Mouse (Mus musculus): ENCODE data around the gene Prkar2b. TPM values are rescaled to one million over a fixed set of nuclear protein-coding genes. Genes with fewer than 3 reads are reported as not detected.
A peak's percentile ranks its signal among the peaks of the same experiment; 100 is the strongest.

The Prkar2b gene
- total RNA-seq, 2 experiments from 2014 or later, result 2.0 to 3.1 TPM

DNA sequence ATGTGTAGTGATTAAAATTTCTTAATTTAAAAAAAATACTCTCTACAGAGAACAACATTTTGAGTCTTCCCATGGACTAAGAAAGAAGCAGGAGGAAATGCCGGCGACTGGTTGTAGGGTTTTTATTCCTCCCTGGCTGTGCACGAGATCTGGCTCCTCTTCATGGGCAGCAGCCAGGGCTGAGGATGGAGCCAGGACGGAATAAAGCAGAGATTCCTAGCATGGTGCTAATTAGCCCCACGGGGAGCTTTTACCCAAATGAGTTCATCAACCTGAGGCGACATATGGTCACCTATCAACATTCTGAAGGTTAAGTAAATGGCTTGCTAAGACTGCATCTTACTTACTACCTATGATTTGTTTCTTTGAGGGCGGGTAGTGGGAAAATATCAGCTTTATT, 77.9 kb downstream of the Prkar2b start:
- DNase-seq, result no peak
- intact Hi-C loops (cut with DNase I; ENCODE audit: low total_unique reads), result no loop called here

DNA sequence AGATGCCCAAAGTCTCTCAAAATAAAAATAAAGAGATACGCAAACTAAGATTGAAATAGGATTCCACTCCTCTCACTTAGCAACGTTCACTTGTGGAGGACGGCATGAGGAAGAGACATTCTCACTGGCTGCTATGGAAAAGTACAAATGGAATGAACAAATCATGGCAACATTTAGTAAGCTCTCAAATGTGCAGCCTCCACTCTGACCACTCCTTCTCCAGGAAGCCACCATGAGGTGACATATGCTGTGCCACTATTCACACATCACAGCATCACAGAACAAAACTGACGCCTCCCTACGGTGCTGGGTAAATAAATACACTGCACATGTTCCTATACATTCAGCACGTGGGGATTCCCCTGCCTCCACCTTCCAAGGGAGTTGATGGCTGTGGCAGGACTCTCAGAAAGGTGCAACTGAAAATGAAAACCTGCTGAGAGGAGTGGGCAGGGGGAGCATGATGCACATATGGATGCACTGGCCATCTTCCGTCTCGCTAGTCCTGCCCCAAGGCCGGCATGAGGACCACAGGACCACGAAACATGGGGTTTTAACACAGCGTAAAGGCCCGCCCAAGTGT, 83.4 kb downstream of the Prkar2b start:
- intact Hi-C loops (cut with DNase I; ENCODE audit: low total_unique reads), result loop anchor here (10.0 kb wide), 1 partner anchor 87 kb away; the partner anchor contains the start of gene Prkar2b
- DNase-seq, result no peak

DNA sequence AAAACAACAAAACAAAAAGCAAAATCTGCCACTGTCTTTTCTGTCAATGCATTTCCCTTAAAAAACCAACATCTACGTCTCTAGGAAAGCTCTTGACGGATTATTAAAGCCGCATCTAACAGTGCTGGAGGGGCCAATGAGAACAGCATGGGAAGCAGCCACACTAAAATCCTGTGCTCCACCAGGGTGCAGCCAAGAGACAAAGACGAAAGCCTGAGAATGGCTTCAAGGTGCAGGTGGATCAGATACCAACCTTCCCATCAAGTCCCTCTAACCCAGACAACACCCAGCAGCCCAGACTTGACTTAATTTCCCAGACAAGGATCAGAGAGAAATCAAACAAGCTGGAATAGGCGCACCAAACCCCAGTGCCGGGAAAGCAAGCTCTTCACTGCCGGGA, 84.6 kb downstream of the Prkar2b start:
- DNase-seq, result no peak
- intact Hi-C loops (cut with DNase I; ENCODE audit: low total_unique reads), result loop anchor here (10.0 kb wide), 1 partner anchor 88 kb away; the partner anchor contains the start of gene Prkar2b

DNA sequence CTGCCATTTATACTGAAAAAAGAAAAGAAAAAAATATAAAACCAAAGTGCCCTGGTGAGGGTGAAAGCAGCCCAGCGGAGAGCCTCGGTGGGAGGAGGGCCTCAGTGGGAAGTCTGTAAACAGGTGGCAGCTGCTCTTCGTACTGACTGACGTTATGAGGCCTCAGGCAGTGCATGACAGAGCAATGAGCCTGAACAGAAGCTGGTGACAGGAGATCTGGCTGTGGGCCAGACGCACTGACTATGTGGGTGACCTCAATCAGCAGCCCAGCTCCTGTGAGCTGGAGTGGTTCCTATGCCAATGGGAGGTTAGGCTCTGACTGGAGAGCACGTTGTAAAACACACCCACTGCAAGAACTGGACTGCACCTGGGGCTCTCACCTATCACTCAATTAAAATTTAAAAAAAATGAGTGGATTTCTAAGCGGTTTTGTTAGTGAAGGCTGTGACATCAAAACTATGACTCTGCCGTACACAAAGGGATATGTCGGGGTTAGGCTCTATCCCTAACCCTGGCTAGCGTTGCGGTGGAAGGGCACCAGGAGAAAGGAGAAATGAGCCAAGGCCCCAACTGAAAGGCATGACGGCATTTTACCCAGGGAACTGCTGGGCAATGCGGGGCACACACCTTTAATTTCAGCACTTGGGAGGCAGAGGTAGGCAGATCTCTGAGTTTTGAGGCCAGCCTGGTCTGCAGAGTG, 87.5 kb downstream of the Prkar2b start:
- intact Hi-C loops (cut with DNase I; ENCODE audit: low total_unique reads), result loop anchor here (2.0 to 10.0 kb wide), 2 partner anchors 91 to 267 kb away; partner anchors contain the start of gene Prkar2b
- DNase-seq, result peak; percentile 69

DNA sequence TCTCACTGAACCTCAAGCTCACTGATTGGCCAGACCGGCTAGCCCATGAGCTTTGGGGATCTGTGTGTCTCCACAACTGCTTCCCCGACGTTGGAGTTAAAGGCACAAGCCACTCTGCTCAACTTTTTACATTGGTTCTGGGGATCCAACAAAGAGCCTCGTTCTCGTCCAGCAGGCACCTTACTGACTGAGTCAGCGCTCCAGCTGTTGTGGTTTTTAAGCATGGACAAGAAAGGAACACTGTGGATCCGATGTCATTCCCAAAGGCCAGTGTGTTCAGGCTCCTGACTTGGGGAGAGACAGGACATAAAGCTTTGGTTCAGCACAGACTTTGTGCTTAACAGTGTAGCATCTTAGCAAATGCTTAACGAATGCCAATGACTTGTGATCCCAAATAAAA, 89.5 kb downstream of the Prkar2b start:
- intact Hi-C loops (cut with DNase I; ENCODE audit: low total_unique reads), result loop anchor here (10.0 kb wide), 1 partner anchor 93 kb away; the partner anchor contains the start of gene Prkar2b

DNA sequence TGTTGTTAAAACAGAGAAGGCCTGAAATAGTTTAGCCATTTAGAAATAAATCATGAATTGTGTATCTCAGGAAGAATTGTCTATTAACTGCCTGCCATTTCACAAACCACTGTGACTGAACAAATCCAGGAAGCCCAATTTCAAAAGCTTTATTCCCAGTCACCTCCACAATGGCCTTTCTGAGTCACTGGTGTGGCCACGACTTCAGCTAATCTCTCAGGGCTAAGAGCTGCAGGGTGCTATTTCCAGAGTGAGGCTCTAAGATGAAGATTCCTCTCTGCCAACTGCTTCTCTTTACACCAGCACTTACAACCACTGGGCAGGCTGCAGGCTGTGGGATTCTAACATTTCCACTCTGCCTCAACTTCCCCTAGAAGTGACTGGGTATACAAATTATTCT, 92.0 kb downstream of the Prkar2b start:
- intact Hi-C loops (cut with DNase I; ENCODE audit: low total_unique reads), result loop anchor here (2.0 kb wide), 1 partner anchor 174 kb away; no protein-coding TSS in a partner anchor
- no peak for DNase-seq

More for the DNA sequence above, 89.5 kb downstream of the Prkar2b start:
- no peak for DNase-seq

DNA sequence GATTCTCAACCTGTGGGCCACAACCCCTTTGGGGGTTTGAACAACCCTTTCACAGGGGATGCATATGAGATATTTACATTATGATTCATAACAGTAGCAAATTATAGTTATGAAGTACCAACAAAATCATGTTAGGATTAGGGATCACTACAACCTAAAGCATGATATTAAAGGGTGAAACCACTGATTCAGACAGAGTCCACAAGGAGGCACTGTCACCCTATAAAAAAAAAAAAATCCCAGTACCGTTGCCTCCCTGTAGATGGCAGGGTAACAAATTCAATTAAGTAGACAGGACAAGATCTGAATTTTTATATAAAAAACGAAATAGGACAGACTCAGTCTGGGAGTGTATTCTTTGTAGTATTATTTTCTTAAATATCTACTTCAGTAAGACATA, 93.6 kb downstream of the Prkar2b start:
- DNase-seq, result no peak
- intact Hi-C loops (cut with DNase I; ENCODE audit: low total_unique reads), result no loop called here

DNA sequence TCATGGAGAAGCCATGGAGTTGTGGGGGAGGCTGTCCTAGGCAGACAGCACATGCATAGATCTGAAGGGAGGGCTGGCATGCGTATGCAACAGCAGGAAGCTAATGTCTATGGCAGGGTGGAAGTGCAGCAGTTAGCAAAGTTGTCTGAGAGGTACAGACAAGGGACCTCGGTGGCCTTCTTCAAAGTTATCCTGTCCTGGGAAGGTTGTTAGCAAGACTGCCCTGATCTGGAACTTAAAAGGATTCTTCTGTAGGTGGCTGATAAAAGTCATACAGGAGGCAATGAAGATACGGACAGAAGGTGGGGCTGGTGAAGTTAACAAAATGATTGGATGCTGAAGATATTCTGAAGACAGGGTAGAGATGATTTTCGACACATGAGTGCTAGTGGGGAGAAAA, 94.7 kb downstream of the Prkar2b start:
- intact Hi-C loops (cut with DNase I; ENCODE audit: low total_unique reads), result no loop called here
- no peak for DNase-seq

DNA sequence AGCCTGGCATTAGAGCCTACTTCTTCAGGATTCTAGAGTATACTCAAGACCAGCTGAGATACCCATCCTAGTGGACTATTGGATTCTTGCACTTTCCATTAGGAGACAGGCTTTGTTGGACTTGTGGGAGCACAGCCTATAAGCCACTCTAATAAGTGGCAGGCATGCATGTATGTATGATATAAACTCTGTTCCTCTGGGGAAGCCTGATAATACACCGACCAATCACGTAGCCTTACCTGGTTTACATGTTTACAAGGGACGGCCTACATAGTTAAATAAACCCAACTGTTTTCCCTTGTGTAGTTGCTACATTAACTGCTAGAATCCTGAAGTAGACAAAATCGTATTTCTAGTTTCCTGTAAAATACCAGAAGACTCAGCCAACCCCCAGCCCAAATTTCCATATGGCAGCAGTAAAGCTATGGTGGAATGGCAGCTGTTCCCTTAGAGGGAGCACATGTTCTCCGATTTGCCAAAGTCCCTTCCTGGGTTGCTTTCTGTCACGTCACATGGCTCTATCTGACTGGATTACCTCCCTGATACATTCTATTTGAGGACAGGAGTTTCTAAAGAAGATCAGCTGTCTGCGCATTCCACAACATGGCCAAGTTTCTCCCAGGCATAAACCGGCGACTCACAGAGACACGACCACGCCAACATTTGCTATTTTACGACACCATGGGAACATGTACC, 95.4 kb downstream of the Prkar2b start:
- intact Hi-C loops (cut with DNase I; ENCODE audit: low total_unique reads), result no loop called here
- DNase-seq, result no peak

DNA sequence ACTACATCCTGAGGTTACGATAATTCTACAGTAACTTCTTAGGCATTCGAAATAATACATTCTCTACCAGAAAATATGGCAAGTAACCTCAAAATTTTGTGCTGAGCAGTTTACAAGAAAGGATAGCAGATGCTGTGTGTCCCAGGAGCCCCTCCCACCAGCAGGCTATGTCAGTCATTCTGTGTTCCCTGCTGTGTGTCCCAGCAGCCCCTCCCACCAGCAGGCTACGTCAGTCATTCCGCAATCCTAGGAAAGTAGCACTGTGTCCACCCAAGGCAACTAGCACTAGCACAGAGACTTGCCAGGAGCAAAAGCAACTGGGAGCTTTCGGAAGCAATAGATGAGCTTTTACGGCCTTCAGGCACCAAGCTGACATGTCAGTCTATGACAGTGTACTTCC, 97.0 kb downstream of the Prkar2b start:
- no peak for DNase-seq
- intact Hi-C loops (cut with DNase I; ENCODE audit: low total_unique reads), result no loop called here

DNA sequence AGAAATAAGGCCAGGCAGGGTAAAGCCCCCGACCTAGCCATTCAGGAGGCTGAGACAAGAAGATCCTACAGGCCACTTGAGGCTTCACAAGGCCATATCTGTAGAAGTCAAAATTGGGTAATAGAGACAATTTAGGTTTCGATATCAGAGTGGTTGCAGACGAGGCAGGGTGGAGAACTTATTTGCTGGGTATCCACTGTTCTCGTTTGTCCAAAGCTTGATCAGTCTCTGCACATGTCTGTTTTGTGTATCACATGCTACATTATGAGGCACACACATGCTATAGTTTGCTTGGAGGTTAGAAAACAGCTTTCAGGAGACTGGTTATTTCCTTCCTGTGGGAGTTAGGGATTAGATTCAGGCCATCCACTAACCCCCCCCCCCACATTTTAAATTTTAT, 105.3 kb downstream of the Prkar2b start:
- intact Hi-C loops (cut with DNase I; ENCODE audit: low total_unique reads), result no loop called here
- DNase-seq, result no peak

DNA sequence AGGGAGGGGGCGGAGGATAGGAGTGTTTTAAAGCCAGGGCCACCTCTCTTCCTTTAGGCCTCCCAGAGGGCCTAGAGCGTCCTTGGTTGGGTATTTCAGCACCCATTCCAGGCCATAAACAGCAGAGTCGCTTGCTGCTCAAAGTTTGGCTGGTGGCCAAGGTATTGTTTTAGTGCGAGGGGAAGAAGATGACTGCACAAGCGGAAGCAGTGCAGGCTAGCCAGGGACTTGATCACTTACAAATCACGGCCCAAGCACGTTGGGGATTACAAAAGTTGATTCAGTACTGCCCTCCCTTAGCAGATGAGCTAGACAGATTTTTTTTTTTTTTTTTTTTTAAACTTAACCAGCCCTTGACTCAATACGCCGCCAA, 110.5 kb downstream of the Prkar2b start:
- intact Hi-C loops (cut with DNase I; ENCODE audit: low total_unique reads), result no loop called here
- peak; percentile 80 for DNase-seq

DNA sequence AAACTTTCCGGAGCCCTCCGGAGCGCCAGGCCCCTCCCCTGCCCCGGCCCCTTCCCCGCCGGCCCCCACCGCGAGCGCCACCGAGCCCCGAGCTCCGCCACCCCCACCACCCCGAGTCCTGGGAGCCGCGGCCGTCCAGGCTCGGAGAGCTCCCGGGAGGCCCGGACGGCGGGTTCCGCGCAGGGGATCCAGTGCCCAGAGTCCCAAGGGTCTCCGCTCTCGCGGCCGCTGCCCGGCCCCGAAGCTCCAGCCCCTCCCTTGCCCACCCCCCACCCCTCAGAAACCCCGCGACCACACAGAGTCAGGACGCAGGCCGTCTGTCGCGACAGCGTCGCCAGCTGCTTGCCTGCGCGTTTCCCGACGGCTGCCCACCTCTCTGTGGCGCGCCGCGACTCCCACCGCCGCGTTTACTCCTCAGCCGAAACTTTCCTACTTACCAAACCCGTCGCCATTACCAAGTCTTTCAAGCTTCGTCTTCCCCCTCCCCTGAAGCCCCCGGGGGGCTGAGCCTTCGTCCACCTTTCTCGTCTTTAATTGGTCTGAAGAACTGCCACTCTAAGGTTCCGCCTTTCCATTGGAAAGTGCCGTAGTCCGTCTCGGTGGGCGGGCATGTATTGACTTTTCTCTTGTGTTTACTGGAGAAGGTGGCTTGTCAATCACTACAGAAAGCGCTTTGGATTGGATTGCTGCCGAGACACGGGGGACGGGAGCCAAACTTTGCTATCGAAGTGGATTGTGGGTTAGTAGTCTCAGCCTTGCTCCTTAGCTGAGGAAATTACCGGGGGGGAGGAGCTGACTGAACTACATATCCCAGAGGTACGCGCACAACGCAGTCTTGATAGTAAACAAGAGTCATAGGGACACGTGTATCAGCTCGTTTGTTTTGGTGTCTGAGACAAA, 111.1 kb downstream of the Prkar2b start, which contains the start of gene Hbp1:
Gene Hbp1, minus strand, starts transcription at position 777 of the 900 bp plus-strand sequence.
- intact Hi-C loops (cut with DNase I; ENCODE audit: low total_unique reads), result no loop called here
- peak; percentile 99 for DNase-seq

DNA sequence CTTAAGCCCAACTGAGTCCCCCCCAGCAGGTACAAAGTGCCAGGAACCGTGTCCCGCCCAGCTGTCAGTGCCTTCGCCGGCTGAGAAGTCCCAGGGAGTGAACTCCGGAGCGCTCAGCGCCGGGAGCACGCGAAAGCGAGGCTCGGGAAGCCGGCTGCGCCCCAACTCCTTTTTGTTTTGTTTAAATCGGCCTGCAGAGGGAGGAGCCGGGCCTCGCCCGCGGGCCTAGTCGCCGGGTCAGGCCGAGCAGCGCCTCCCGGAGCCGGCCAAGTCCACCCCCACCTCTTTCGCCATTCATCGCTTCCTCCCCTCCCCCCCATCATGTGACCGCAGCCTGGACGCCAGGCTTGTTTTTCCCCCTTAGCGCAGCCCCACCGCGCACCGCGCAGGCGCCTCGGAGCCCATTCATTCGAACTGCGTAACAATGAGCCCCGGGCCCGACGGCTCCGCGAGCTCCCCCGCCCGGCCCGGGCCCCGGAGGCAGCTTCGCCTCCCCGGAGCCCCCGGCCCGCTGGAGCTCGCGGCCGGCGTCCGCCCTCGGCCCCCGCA, 111.8 kb downstream of the Prkar2b start:
- intact Hi-C loops (cut with DNase I; ENCODE audit: low total_unique reads), result no loop called here
- DNase-seq, result peak; percentile 96

DNA sequence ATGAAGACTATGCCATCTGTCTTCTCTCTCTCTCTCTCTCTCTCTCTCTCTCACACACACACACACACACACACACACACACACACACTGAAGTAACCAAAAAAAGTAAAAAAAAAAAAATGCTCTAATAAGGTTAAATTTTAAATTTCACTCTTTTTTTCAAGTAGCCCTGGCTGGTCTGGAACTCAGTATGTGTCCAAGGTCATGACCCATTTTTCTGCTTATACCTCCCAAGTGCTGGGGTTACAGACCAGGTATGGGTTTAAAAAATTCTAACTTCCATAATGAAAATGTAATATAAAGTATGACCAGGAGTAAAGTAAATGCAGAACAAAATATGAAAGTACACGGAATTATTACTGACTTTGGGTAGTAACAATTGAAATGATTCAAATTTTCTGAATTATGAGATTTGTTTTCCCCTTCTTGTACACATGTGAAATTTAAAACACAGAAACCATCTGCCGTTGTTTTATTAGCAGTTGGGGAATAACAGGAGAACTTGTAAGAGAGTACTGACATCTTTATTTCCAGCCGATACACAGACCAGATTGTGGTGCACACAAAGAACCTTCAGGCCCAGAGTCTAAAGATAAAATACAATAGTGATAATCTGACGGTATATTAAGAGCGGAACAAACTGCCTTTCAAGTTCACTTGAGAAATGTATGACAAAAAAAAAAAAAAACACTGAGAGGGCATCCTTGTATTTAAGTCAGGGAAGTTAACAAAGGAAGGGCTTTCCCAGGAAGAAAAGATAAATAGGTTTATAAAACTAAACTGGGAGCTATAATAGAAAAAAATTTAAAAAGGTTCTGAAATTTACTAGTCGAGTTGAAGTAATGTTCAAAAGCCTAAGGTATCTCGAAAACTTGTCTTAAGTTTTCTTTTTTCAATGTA, 112.7 kb downstream of the Prkar2b start:
- intact Hi-C loops (cut with DNase I; ENCODE audit: low total_unique reads), result no loop called here
- DNase-seq, result no peak

DNA sequence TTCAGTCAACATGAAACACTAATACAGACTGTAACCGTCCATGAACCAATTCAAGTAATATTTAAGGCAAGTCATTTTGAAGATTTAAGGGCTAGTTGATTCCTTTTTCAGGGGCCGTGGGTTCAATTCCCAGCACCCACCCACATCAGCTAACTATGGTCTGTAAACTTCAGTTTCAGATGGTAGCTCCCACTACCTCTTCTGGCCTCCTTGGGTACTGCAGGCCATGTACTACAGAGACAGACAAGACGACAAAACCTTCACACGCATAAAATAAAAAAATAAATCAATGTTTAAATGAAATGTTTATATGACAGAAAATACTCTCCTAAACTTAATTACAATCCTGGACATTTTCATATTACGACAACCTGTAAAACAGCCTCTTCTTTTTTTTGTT, 113.6 kb downstream of the Prkar2b start:
- intact Hi-C loops (cut with DNase I; ENCODE audit: low total_unique reads), result no loop called here
- no peak for DNase-seq

DNA sequence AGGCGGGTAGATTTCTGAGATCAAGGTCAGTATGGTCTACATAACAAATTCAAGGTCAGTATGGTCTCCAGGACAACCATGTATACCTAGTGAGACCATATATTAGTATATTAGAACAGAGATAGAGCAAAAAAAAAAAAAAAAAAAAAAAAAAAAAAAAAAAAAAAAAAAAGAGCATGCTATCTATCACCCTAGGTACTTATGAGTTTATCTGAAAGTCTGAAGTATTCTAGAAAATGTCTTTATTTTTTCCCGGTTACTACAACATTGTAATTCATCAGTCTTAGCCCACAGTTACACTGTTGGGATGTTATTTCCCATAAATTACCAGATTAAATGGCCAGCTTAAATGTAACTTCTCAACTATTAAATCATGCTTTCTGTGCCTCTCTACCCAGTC, 116.7 kb downstream of the Prkar2b start:
- intact Hi-C loops (cut with DNase I; ENCODE audit: low total_unique reads), result no loop called here
- DNase-seq, result no peak

DNA sequence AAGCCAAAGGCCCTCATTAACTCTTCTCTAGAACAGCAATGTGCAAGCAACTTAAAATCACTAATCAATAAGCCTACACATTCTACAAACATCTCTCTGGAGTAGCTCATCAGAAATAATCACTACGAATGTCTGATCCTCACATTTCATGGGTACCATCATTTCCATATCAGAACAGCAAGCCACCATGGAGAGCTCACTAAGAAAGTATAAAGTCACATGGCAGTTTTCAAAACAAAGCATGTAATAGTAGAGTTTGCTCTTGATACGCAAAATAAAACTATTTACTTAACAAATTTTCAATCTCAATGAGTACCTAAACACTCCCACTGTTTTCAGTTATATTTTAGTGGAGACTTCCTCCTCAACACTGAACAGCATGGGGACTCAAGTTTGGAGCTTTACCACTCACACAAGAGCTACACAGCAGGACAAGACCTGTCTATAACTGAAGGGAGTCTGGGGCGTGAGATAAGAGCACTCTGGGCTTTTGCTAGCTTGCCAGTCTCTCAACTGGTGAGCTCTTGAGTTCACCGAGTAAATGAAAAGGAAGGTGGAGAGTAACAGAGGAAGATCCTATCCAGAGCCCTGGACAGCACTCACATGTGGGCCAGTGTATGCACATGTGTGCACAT, 118.0 kb downstream of the Prkar2b start:
- intact Hi-C loops (cut with DNase I; ENCODE audit: low total_unique reads), result no loop called here

More for the DNA sequence above, 118.0 kb downstream of the Prkar2b start:
- DNase-seq, result no peak

Data from gastrocnemius, postnatal 14 days (tissue).